Mouse (Mus musculus) T-cell, adult 2 months (primary cell): Measurements from ENCODE around the gene Pkm.

Experiments used
- DNase-seq: peaks from one replicate; pipeline ENCODE4 v3.0.0; 2022; ENCODE audit warnings: low spot score

Pkm gene

GRCm38 (mm10) chr9:59666016-59666415, 9.8 kb downstream of the Pkm start:
- DNase-seq, result no peak

- DNase-seq, result no peak
These were observed 10.6 kb downstream of the Pkm start for GRCm38 (mm10) chr9:59666813-59667212.

GRCm38 (mm10) chr9:59667250-59667649, 11.1 kb downstream of the Pkm start:
- DNase-seq, result no peak

DNA sequence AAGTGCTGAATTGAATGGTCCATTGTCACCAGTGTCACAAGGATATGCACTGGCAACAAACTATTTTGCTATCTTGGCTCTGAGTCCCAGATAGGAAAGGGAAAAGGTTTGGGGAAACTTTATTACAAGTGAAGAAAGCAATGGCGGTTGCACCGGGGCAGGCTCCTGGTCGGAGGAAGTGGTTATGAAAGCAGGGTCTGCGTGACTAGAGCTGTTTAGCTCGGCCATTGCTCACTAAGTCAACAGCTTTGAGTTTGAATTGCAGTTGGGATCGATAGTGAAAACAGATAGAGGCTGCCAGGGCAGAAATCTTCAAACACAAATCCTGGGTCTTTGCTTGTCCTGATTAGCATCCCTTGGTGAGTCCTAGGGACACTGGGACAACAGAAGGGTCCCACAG, 11.7 kb downstream of the Pkm start:
- DNase-seq, result no peak

DNA sequence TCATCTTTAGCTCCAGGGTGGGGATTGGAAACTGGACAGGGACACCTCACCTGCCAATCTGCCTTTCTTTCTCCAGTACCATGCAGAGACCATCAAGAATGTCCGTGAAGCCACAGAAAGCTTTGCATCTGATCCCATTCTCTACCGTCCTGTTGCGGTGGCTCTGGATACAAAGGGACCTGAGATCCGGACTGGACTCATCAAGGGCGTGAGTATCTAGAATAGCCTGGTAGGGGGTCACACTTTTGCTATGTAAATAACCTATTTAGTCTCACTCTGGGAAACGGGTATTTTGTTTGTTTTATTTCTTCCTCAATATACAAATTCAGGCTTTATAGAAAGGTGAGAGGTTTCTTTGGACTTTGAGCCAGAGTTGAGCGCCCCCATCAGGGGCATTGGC, 12.3 kb downstream of the Pkm start:
- DNase-seq, result no peak

- DNase-seq, result no peak
These were observed 13.0 kb downstream of the Pkm start for GRCm38 (mm10) chr9:59669172-59669571.

DNA sequence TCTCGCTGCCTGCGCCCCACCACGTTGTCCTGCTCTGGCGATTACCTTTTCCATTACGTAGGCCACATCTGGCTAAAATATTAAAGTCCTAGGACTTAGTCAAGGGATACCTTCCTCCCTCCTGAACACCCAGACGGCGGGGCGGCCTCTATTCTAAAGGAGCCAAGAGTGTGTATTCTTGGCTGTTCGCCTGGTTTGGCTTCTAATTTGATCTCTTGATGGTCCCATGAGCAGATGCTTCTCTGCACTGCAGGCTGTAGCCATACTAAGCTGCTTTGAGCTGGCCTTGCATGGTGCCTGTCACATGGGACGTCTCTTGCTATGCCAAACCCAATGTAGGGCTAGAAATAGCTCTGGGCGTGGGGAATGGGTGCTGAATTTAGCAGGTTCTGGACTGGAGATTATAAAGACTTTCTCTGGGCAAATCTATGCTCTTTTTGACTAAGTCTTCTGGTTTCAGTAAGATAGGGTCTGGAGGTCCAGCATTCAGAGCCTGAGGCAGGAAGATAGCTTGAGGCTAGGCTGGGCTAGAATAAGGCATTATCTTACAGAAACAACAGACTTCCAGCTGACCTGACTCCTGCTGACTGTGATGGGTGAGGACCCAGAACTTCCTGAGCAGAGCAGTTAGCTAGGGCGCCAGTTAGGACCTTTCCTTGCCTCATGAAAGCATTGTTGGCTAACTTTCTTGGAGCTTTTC, 16.2 kb downstream of the Pkm start:
- DNase-seq, result no peak

GRCm38 (mm10) chr9:59673427-59673826, 17.3 kb downstream of the Pkm start:
- no peak for DNase-seq

DNA sequence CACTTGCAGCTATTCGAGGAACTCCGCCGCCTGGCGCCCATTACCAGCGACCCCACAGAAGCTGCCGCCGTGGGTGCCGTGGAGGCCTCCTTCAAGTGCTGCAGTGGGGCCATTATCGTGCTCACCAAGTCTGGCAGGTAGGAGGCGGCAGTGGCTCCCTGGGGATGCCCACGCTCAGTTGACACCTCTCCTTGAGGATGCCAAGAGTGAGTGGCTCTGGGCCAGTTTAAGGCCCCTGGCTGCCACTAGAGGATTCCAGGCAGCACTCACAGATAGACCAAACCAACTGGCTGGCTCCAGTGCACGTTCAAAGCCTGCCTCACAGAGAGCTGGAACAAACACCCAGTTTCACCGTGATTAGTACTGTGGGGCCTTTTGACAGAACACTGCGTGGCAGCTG, 19.4 kb downstream of the Pkm start:
- no peak for DNase-seq

GRCm38 (mm10) chr9:59678313-59678712, 22.1 kb downstream of the Pkm start:
- DNase-seq, result peak; percentile 19

DNA sequence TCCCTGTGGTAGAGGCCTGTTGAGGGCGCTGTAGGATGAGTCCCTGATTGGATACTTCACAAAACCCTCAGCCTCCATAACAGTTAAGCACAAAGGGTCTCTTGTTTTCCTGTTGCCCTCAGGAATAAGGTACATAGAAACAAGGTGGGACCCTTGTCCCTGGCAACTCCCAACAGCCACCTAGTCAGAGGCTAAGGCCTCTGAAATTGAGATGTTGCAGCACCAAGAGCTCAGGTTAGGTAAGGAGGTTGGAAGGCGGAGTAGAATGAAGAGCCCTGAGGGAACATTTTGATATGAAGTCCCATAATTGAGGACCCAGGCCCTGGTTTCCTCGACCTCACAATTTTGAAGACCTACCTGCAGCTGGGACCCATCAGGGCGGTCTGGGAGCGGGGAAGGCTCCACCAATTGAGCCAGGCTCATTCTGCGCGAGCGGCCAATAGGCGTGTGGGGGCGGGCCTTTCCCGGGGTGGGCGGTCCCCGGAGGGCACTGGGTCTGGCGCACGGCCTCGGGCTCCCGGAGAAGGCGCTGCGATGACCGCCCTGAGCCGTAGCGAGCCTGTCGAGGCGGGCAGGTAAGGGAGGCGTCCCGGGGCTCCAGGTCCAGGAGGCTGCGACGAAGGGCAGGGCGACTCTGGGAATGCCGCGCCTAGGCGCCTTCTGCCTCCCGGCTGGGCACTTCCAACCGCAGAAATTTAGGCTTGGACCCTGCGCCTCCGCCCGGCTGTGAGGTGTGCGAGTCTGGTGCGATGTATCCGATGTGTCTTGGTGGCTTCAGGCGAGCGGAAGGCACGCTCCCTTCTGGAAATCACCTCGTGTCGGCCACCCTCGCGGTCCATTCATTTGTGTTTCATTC, 23.7 kb downstream of the Pkm start, which contains the start of gene Gramd2:
Gramd2 (plus strand) TSS at position 467 of the 856 bp plus-strand sequence.
- no peak for DNase-seq

- DNase-seq, result no peak
These were observed 24.3 kb downstream of the Pkm start for GRCm38 (mm10) chr9:59680534-59680875.

DNA sequence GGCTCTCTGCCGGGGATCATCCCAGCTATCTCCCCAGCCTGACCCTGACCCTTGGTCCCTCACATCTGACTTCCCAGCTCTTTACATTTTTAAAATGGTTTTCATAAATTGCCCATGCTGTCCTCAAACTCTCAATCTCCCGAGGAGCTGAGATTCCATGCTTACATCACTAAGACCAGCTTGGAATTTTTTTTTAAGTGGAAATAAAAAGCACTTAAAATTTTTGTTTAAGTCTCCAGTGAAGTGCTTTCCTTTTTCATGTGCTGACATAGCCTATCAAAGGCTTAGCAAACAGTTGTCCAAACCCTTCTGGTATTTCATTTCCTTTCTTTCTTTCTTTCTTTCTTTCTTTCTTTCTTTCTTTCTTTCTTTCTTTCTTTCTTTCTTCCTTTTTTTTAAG, 27.9 kb downstream of the Pkm start:
- DNase-seq, result no peak

- DNase-seq, result no peak
These were observed 31.4 kb downstream of the Pkm start for GRCm38 (mm10) chr9:59687416-59688046.

DNA sequence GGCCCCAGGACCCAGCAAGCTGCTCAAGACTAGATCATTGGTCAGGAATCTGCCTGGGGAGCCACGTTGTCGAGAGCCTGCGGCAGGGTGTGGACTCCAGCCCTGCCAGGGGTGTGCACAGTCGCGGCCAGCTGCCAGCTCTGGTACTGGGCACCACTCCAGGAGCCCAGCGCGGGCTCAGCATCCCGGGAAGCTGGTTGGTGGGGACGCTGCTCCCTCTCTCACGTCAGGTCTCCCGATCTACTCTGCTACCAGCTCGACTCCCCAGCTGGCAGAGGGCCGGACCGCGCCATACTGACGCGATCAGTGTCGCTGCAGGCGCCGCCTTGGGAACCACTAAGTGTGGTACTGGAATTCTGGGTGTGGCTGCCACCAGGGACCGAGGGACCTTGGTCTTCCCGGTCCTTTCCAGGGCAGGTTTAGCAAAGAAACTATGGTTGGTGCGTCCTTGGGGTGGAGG, 35.5 kb downstream of the Pkm start:
- no peak for DNase-seq

DNA sequence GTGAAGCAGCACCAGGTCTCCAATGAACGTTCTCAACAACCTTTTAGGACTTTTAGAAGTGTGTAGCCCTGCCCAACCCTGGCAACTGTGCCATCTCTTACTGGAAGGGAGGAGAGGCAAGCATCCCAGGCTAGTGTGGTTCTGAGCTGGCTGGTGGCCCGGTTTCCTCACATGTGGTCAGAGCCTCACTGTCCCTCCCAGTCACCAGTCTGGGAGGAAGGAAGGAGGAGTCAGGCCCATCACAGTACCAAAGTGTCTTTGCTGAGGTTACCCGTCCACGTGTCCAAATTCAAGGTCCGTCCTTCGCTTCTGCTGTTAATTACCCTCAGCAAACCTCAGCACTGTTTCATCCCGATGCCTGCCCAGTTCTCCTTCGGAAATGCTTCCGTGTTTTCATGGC, 36.0 kb downstream of the Pkm start:
- no peak for DNase-seq

- no peak for DNase-seq
These were observed 38.6 kb downstream of the Pkm start for GRCm38 (mm10) chr9:59694571-59695450.

DNA sequence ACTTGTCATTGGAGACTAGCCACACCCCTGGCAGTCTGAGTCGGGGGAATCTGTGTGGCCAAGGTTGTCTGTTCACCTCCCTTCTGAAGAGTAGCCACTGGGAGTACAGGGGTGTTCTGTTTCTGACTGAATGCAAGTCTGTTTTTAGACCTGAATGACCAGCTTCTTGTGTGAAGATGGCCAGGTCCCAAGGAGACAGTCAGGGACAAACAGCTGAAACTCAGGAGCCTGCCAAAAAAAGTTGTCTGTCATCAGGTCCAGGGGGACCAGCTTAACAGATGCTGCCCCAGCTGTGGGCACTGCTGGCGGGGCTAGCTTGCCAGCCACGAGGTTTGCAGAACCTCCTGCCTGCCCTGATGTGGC, 39.3 kb downstream of the Pkm start:
- no peak for DNase-seq

GRCm38 (mm10) chr9:59696381-59696780, 40.2 kb downstream of the Pkm start:
- no peak for DNase-seq

DNA sequence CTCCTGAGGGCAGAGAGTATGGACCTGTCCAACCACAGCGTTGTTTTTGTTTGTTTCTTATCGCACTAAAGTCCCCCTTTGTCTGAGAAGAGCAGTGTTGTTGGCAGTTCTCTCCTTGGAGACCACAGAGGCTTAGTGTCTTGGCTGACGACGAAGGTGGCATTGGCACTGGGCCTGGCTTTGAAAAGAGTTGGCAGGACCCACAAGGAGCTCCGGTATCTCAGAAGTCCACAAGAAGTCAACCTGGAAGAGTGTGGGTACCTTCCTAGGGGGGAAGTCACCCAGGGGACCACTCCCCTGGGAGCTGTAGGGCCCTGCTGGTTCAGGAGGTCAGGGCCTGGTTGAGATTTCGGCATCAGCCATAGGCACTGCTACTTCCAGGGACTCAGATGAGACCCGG, 44.9 kb downstream of the Pkm start:
- no peak for DNase-seq

DNA sequence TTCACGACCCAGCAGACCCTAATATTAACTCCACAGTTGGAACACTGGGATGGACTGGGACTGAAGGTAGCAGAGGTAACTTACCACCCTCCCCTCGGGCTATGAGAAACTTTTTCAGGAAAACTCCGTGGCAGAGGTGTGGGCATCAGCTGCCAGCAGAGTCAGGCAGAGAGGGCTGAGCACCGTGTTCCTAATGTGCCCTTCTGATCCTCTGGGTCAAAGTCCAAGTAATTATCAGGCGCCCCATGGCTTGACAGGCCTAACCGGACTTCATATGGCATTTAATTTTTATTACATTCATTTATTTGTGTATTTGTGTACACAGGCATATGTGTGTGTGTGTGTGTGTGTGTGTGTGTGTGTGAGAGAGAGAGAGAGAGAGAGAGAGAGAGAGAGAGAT, 46.9 kb downstream of the Pkm start:
- DNase-seq, result no peak
